Mouse (Mus musculus) thymus, postnatal 4 days (tissue): Measurements from ENCODE around the gene Taok3.
A peak's percentile ranks its signal among the peaks of the same experiment; 100 is the strongest.

Experiments
- DNase-seq: peaks from one replicate; pipeline ENCODE4 v3.0.0; 2021

Taok3 gene

GRCm38 (mm10) chr5:117119777-117120488, at the start of gene Taok3:
Taok3 (plus strand) TSS chr5:117120129.
- peak; percentile 99 for DNase-seq

DNA sequence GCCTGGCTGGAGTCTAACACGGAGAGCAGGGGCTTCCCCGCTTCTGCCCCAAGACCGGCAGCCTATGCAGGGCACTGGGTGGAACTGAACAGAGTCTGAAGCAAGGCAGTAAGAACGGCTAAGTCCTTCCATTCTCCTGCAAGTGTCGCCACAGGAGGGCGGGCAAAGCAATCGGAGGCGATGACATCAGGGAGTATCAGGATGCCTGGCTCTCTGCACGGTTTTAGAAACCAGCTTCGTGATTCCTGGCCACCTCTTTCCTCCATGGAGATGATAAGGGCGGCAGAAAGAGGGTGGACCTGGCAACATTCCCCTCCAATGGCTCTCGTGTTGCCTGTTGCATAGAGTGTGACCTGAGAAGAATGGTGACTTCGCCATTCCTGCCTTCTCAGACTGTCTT, 32.2 kb upstream of the Taok3 start:
- DNase-seq, result no peak

- DNase-seq, result no peak
Measured at GRCm38 (mm10) chr5:117089147-117089546, 30.8 kb upstream of the Taok3 start.

GRCm38 (mm10) chr5:117089786-117090185, 30.1 kb upstream of the Taok3 start:
- no peak for DNase-seq

- peak; percentile 44 for DNase-seq
Measured at GRCm38 (mm10) chr5:117094431-117094830, 25.5 kb upstream of the Taok3 start.

GRCm38 (mm10) chr5:117096716-117097115, 23.2 kb upstream of the Taok3 start:
- DNase-seq, result peak; percentile 61

- DNase-seq, result no peak
Measured at GRCm38 (mm10) chr5:117099008-117099407, 20.9 kb upstream of the Taok3 start.

DNA sequence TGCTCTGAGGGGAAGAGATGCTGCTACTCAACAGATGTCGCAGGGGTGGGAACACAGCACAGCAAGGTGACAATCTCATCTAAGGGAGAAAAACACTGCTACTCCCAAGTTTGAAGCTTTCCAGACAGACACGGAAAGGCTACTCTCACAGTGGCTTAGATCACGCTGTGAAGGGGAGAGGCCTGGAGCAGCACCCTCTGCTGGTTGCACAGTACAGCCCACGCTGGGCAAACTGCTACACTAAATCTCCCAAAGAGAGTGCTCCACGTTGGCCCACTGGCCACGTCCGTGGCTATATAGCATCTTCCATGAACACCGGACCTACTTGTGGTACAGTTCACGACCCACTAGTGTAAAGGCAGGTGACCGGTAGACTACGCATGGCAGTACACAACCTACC, 20.2 kb upstream of the Taok3 start:
- DNase-seq, result no peak

DNA sequence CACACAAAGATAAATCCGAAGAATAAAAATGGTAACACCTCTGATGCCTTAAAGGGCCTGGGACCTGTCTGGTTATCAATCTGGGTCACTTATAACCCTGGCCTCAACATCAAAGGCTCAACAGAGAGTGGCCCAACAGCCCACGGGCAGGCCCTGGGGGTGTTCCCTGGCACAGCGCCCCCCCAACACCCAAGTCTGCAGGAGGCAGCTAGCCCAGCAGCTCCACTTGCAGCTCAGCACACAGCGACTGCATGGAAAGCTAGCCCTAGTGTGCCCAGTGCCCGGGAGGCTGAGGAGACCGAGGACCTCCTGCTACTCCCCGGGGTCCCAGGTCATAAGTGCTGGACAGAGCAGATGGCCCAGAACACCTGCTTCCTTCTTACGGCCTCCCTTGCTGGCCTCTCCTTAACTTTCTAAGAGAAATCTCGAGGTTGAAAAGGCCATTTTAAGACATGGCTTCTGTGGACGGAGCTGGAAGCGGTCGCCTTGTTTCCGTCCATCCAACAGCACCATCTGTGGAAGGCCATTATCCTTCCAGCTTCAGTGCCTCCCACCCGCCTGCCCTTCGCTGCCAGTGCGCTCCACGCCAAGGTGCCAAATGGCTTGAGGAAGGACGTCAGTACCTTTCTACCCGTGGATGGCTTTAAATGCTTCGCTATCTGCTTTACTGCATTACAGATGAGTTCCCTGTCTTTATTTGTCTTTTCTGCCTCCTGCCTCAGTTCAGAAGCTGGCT, 16.6 kb upstream of the Taok3 start:
- no peak for DNase-seq

- DNase-seq, result no peak
Measured at GRCm38 (mm10) chr5:117104329-117104728, 15.6 kb upstream of the Taok3 start.

GRCm38 (mm10) chr5:117105761-117106160, 14.2 kb upstream of the Taok3 start:
- no peak for DNase-seq

GRCm38 (mm10) chr5:117108292-117108691, 11.6 kb upstream of the Taok3 start:
- no peak for DNase-seq

DNA sequence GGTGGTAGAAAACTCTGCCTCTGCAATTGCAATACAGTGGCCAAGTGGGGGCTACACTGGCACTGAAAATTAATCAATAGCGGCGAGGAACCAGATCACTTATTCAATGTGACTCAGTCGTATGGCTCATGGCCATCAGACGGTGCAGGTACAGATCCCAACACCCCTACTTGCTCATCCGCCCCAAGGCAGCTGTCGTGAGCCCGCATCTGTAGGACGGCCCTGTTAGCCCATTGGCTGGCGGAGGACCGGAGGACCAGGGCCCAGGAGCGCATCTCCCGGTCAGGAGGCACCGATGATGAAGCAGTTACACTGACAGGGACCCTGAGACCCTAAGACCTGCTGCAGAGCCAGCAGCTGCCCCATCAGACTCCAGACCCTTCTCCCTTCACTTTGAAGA, 11.2 kb upstream of the Taok3 start:
- DNase-seq, result no peak

- DNase-seq, result peak; percentile 78
Measured at GRCm38 (mm10) chr5:117109522-117109921, 10.4 kb upstream of the Taok3 start.

GRCm38 (mm10) chr5:117111064-117111773, 8.7 kb upstream of the Taok3 start:
- no peak for DNase-seq

GRCm38 (mm10) chr5:117111774-117112112, 8.2 kb upstream of the Taok3 start:
- DNase-seq, result peak; percentile 34

GRCm38 (mm10) chr5:117113330-117113729, 6.6 kb upstream of the Taok3 start:
- DNase-seq, result peak; percentile 45

DNA sequence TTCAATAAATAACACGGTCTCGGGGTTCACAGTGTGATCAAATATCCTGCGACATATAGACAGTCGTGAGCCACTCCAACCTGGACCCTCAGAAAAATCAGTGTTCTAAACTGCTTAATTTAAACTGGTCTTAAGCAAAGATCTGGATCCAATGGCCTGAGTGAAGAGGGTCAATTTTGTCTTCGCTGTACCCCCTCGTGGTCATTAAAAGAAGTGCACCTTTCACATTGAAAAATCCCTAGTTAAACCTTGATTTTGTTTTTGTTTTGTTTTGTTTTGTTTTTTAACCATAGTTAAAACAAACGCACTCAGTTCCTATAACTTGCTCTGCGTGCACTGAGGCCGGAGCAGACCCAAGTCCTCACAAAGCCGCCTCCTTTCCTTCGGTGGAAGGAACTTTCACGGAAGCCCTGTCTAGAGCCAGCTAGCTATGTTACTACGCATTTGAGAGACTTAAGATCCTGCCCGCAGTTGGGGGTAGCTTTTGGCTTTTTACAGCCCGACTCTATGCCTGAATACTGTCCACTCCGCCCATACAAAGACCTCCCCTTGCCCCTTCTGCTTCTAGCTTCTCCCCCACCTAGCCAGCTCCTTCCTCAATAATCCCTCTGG, 5.2 kb upstream of the Taok3 start:
- DNase-seq, result no peak

GRCm38 (mm10) chr5:117115193-117115767, 4.6 kb upstream of the Taok3 start:
- DNase-seq, result no peak

DNA sequence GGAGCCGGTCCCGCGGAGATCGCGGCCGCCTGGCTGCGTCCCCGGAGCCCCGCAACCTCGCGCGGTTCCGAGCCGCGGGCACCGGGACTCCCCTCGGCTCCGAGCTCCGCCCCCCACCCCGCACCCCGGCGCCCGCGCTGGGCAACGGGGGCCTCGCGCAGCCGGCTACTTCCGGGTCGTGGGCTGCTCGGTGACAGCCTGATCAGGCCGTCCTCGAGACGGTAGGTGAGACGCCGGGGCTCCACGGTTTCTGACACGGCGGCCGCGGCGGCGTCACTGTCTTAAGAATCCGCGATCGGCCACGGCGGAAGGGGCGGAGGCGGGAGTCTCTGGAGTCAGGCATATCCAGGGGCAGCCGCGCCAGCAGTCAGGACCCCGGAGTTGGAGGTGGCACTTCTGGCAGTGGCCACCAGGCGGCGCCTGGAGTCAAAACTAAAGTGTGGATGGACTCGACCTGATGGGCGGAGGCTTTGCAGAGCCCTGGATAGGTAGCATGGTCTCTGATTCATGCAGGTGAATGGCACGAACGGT, 4.0 kb upstream of the Taok3 start, which contains the start of gene Suds3:
Gene Suds3, minus strand, starts transcription at position 278 of the 531 bp plus-strand sequence.
- peak; percentile 98 for DNase-seq

DNA sequence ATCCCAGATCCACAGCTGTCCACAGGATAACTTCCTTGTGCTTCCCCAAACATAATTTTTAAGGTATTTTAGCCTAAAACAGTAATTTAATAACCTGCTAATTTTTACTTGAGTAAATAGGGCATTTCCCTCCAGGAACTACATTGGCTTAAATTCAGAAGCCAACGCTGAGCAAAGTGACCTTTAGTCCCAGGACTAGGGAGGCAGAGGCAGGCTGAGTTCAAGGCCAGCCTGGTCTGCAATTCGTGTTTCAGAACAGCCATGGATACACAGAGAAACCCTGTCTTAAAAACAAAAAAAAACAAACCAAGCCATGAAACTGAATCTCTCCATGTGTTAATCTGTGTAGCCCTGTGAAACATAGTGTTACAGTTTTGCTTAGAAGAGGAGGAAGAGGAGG, 3.3 kb upstream of the Taok3 start:
- no peak for DNase-seq

GRCm38 (mm10) chr5:117117241-117117640, 2.7 kb upstream of the Taok3 start:
- DNase-seq, result no peak

DNA sequence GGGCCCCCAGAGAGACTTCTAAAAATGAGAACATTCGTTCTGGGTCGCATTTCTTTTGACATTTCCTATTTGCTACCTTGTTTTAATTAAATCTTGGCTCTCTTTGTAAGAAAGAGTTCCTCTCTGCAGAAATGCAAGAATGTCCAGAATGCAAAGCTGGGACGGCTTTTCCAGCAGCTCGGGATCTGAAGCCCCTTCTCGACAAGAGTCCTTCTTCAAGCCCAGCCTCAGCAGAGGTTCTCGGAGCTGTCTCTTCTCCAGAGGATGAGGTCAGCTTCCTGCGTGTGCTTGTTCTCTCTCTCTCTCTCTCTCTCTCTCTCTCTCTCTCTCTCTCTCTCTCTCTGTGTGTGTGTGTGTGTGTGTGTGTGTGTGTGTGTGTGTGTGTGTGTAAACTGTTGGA, 2.2 kb upstream of the Taok3 start:
- DNase-seq, result no peak
